Mouse (Mus musculus) embryonic fibroblast, embryonic 13.5 days (primary cell): ENCODE results near the gene Tfip11.

ENCODE experiments used
- CTCF ChIP-seq: IDR thresholded peaks from 2 replicates; pipeline ENCODE4 v1.5.1; 2011; ENCODE audit warnings: mild to moderate bottlenecking, control low read depth, low read length, moderate library complexity, borderline replicate concordance; ENCODE audit not compliant: insufficient read depth
- POLR2A ChIP-seq: IDR thresholded peaks from 2 replicates; pipeline ENCODE4 v1.6.1; 2011; ENCODE audit warnings: low read depth, mild to moderate bottlenecking, control low read depth, low read length, moderate library complexity

GRCm38 (mm10) chr5:112382042-112382441 is 55.9 kb downstream of the Tfip11 start:
- TF ChIP-seq POLR2A (no peak), CTCF (no peak)
